Mouse (Mus musculus) bone marrow macrophage, adult 2 months (primary cell): ENCODE measurements around the gene Tnrc18.

Experiments
- CTCF ChIP-seq: IDR thresholded peaks from 2 replicates; pipeline ENCODE4 v1.5.1; 2012; ENCODE audit warnings: low read depth, mild to moderate bottlenecking, low read length, moderate library complexity
- POLR2A ChIP-seq: IDR thresholded peaks from 2 replicates; pipeline ENCODE4 v1.6.1; 2012; ENCODE audit warnings: mild to moderate bottlenecking, low read depth, low read length, borderline replicate concordance

DNA sequence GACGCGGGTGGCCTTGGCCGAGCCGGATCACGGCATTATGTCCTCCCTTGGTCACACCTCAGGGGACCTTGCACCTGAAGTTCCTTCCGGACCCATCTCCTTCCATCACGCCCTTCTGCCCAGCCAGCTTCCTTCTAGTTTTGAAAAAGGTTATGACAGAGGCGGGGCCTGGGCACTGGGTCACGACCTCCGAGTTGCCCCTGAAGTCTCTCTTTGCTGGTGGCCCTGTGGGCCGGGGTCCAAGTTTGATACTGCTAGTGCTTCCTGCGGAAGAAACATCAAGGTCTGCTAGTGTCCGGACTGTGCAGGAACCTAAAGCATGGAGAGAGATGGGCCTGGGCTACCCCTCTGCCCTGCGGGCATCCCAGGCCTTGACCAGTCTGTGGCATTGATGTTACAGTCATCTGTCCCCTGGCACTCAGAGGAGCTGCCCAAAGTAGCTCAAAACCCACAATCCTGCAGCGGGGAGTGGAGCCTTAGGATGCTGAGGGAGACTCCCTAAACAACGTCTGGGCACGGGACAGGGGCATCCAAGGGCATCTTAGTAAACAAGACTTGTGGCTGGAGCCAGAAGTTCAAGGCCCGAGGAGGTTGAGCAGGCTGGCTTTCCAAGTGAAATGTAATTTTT, 114.8 kb downstream of the Tnrc18 start:
- TF ChIP-seq POLR2A (no peak), CTCF (no peak)
